Mouse (Mus musculus): ENCODE measurements around the gene Lrrfip2.

Gene Lrrfip2

GRCm38 (mm10) chr9:111117126-111117642 lies at the start of gene Lrrfip2:
TSS of gene Lrrfip2 (plus strand) at chr9:111117592.
- peak; percentile 47 for DNase-seq (ENCODE audit: low spot score)

GRCm38 (mm10) chr9:111070546-111070961 lies 46.8 kb upstream of the Lrrfip2 start:
- peak; percentile 30 for DNase-seq (ENCODE audit: low spot score)

GRCm38 (mm10) chr9:111072175-111072574 lies 45.2 kb upstream of the Lrrfip2 start:
- no peak for DNase-seq (ENCODE audit: low spot score)

GRCm38 (mm10) chr9:111072971-111073370 lies 44.4 kb upstream of the Lrrfip2 start:
- DNase-seq (ENCODE audit: low spot score): no peak

- DNase-seq (ENCODE audit: low spot score): peak; percentile 43
These were observed 39.6 kb upstream of the Lrrfip2 start for GRCm38 (mm10) chr9:111077745-111078144.

- no peak for DNase-seq (ENCODE audit: low spot score)
These were observed 36.6 kb upstream of the Lrrfip2 start for GRCm38 (mm10) chr9:111080801-111081200.

GRCm38 (mm10) chr9:111081765-111082164 lies 35.6 kb upstream of the Lrrfip2 start:
- DNase-seq (ENCODE audit: low spot score): no peak

GRCm38 (mm10) chr9:111085329-111085728 lies 32.1 kb upstream of the Lrrfip2 start:
- no peak for DNase-seq (ENCODE audit: low spot score)

GRCm38 (mm10) chr9:111086137-111086536 lies 31.3 kb upstream of the Lrrfip2 start:
- DNase-seq (ENCODE audit: low spot score): peak; percentile 82

GRCm38 (mm10) chr9:111086995-111087606 lies 30.3 kb upstream of the Lrrfip2 start:
- DNase-seq (ENCODE audit: low spot score): no peak

- no peak for DNase-seq (ENCODE audit: low spot score)
These were observed 29.4 kb upstream of the Lrrfip2 start for GRCm38 (mm10) chr9:111087960-111088359.

- DNase-seq (ENCODE audit: low spot score): peak; percentile 35
These were observed 28.5 kb upstream of the Lrrfip2 start for GRCm38 (mm10) chr9:111088886-111089285.

GRCm38 (mm10) chr9:111092657-111093056 lies 24.7 kb upstream of the Lrrfip2 start:
- peak; percentile 46 for DNase-seq (ENCODE audit: low spot score)

- peak; percentile 65 for DNase-seq (ENCODE audit: low spot score)
These were observed 24.3 kb upstream of the Lrrfip2 start for GRCm38 (mm10) chr9:111093094-111093493.

GRCm38 (mm10) chr9:111094626-111095025 lies 22.8 kb upstream of the Lrrfip2 start:
- DNase-seq (ENCODE audit: low spot score): no peak

GRCm38 (mm10) chr9:111095710-111096109 lies 21.7 kb upstream of the Lrrfip2 start:
- no peak for DNase-seq (ENCODE audit: low spot score)

- DNase-seq (ENCODE audit: low spot score): no peak
These were observed 20.7 kb upstream of the Lrrfip2 start for GRCm38 (mm10) chr9:111096419-111097326.

- DNase-seq (ENCODE audit: low spot score): no peak
These were observed 19.8 kb upstream of the Lrrfip2 start for GRCm38 (mm10) chr9:111097543-111097942.

- DNase-seq (ENCODE audit: low spot score): no peak
These were observed 17.0 kb upstream of the Lrrfip2 start for GRCm38 (mm10) chr9:111100406-111100805.

- DNase-seq (ENCODE audit: low spot score): no peak
These were observed 14.1 kb upstream of the Lrrfip2 start for GRCm38 (mm10) chr9:111103293-111103692.

- no peak for DNase-seq (ENCODE audit: low spot score)
These were observed 13.5 kb upstream of the Lrrfip2 start for GRCm38 (mm10) chr9:111103893-111104292.

GRCm38 (mm10) chr9:111107863-111108262 lies 9.5 kb upstream of the Lrrfip2 start:
- DNase-seq (ENCODE audit: low spot score): no peak

- peak; percentile 87 for DNase-seq (ENCODE audit: low spot score)
These were observed 431 bp downstream of the Lrrfip2 start for GRCm38 (mm10) chr9:111117794-111118251.
